Mouse (Mus musculus): ENCODE results near the gene Tgm6. TPM values are rescaled to one million over a fixed set of nuclear protein-coding genes. Genes with fewer than 3 reads are reported as not detected.
A peak's percentile ranks its signal among the peaks of the same experiment; 100 is the strongest.

The Tgm6 gene
- polyA plus RNA-seq, 1 experiment: 0.17 TPM

GRCm38 (mm10) chr2:130171674-130172073 is 59.5 kb downstream of the Tgm6 start:
- H3K27ac ChIP-seq (ENCODE audit: insufficient read depth, low read length): no peak overlapping the region
- peaks cover 1% of the 10 kb centered on the region; the same call in 1 of the 2 replicates for H3K4me1 ChIP-seq (ENCODE audit: control insufficient read depth, insufficient read depth, low read length)
- no peak overlapping the region for H3K4me3 ChIP-seq (ENCODE audit: insufficient read depth, low read length)
- TF ChIP-seq POLR2A (IDR thresholded peaks at IDR 0.05; ENCODE audit: extremely low read depth, insufficient read depth, low read length): no peak
- no peak for TF ChIP-seq CTCF (IDR thresholded peaks at IDR 0.05; ENCODE audit: extremely low read depth, insufficient read depth, low read length)

GRCm38 (mm10) chr2:130176820-130177219 is 64.6 kb downstream of the Tgm6 start:
- TF ChIP-seq CTCF (IDR thresholded peaks at IDR 0.05; ENCODE audit: extremely low read depth, insufficient read depth, low read length): no peak
- no peak for TF ChIP-seq POLR2A (IDR thresholded peaks at IDR 0.05; ENCODE audit: extremely low read depth, insufficient read depth, low read length)
- peak overlapping the region; percentile 5; the same call in 1 of the 2 replicates for H3K4me3 ChIP-seq (ENCODE audit: insufficient read depth, low read length)
- H3K4me1 ChIP-seq (ENCODE audit: control insufficient read depth, insufficient read depth, low read length): peaks cover 5% of the 10 kb centered on the region
- no peak overlapping the region for H3K27ac ChIP-seq (ENCODE audit: insufficient read depth, low read length)

GRCm38 (mm10) chr2:130178381-130178705 is 66.1 kb downstream of the Tgm6 start:
- H3K4me1 ChIP-seq (ENCODE audit: control insufficient read depth, insufficient read depth, low read length): peaks cover 5% of the 10 kb centered on the region
- TF ChIP-seq CTCF (IDR thresholded peaks at IDR 0.05; ENCODE audit: extremely low read depth, insufficient read depth, low read length) (no peak), POLR2A (IDR thresholded peaks at IDR 0.05; ENCODE audit: extremely low read depth, insufficient read depth, low read length) (no peak)
- peak overlapping the region; percentile 59 for H3K4me3 ChIP-seq (ENCODE audit: insufficient read depth, low read length)
- 0 out of 2 replicates have a peak overlapping the region, but pooled peaks have one; percentile 58 for H3K27ac ChIP-seq (ENCODE audit: insufficient read depth, low read length)

- Histone ChIP-seq H3K27ac (ENCODE audit: insufficient read depth, low read length) (peak within 1 kb of the TSS; percentile 58), H3K4me1 (ENCODE audit: control insufficient read depth, insufficient read depth, low read length) (peaks cover 5% of the 10 kb centered on the region), H3K4me3 (ENCODE audit: insufficient read depth, low read length) (peak within 1 kb of the TSS; percentile 59)
- peak; percentile 64; the same call in 1 of the 2 replicates for TF ChIP-seq POLR2A (IDR thresholded peaks at IDR 0.05; ENCODE audit: extremely low read depth, insufficient read depth, low read length)
- no peak for TF ChIP-seq CTCF (IDR thresholded peaks at IDR 0.05; ENCODE audit: extremely low read depth, insufficient read depth, low read length)
Observed at GRCm38 (mm10) chr2:130178706-130179506, 66.7 kb downstream of the Tgm6 start, which contains the start of gene Snrpb. Snrpb (minus strand) TSS chr2:130179403.

GRCm38 (mm10) chr2:130179507-130180019 is 67.3 kb downstream of the Tgm6 start:
- Histone ChIP-seq H3K4me3 (ENCODE audit: insufficient read depth, low read length) (peak overlapping the region; percentile 59), H3K27ac (ENCODE audit: insufficient read depth, low read length) (peak overlapping the region; percentile 11; the same call in 1 of the 2 replicates), H3K4me1 (ENCODE audit: control insufficient read depth, insufficient read depth, low read length) (peaks cover 5% of the 10 kb centered on the region)
- no peak for TF ChIP-seq CTCF (IDR thresholded peaks at IDR 0.05; ENCODE audit: extremely low read depth, insufficient read depth, low read length)
- no peak for TF ChIP-seq POLR2A (IDR thresholded peaks at IDR 0.05; ENCODE audit: extremely low read depth, insufficient read depth, low read length)

GRCm38 (mm10) chr2:130188391-130188790 is 76.2 kb downstream of the Tgm6 start:
- H3K4me3 ChIP-seq (ENCODE audit: insufficient read depth, low read length): no peak overlapping the region
- H3K27ac ChIP-seq (ENCODE audit: insufficient read depth, low read length): no peak overlapping the region
- H3K4me1 ChIP-seq (ENCODE audit: control insufficient read depth, insufficient read depth, low read length): 0 out of 2 replicates have a peak, but pooled peaks cover 2% of the 10 kb centered on the region
- no peak for TF ChIP-seq CTCF (IDR thresholded peaks at IDR 0.05; ENCODE audit: extremely low read depth, insufficient read depth, low read length)
- no peak for TF ChIP-seq POLR2A (IDR thresholded peaks at IDR 0.05; ENCODE audit: extremely low read depth, insufficient read depth, low read length)

- Histone ChIP-seq H3K4me3 (ENCODE audit: insufficient read depth, low read length) (no peak within 1 kb of the TSS), H3K27ac (ENCODE audit: insufficient read depth, low read length) (no peak within 1 kb of the TSS)
- TF ChIP-seq CTCF (IDR thresholded peaks at IDR 0.05; ENCODE audit: extremely low read depth, insufficient read depth, low read length) (no peak), POLR2A (IDR thresholded peaks at IDR 0.05; ENCODE audit: extremely low read depth, insufficient read depth, low read length) (no peak)
Observed at GRCm38 (mm10) chr2:130194894-130195293, 82.7 kb downstream of the Tgm6 start, which contains the start of gene Tmc2. Tmc2 (plus strand) TSS chr2:130195194.

GRCm38 (mm10) chr2:130200961-130201360 is 88.7 kb downstream of the Tgm6 start:
- no peaks in the 10 kb centered on the region for H3K4me1 ChIP-seq (ENCODE audit: control insufficient read depth, insufficient read depth, low read length)
- H3K4me3 ChIP-seq (ENCODE audit: insufficient read depth, low read length): no peak overlapping the region
- TF ChIP-seq CTCF (IDR thresholded peaks at IDR 0.05; ENCODE audit: extremely low read depth, insufficient read depth, low read length) (no peak), POLR2A (IDR thresholded peaks at IDR 0.05; ENCODE audit: extremely low read depth, insufficient read depth, low read length) (no peak)
- H3K27ac ChIP-seq (ENCODE audit: insufficient read depth, low read length): no peak overlapping the region

More at GRCm38 (mm10) chr2:130194894-130195293, 82.7 kb downstream of the Tgm6 start, which contains the start of gene Tmc2:
- 0 out of 2 replicates have a peak, but pooled peaks cover 2% of the 10 kb centered on the region for H3K4me1 ChIP-seq (ENCODE audit: control insufficient read depth, insufficient read depth, low read length)

Other genes with a start within 250 kb of the Tgm6 start
- gene Tgm3, start 100.1 kb upstream of the Tgm6 start, polyA plus RNA-seq (2012; rRNA removed): 3.1 and 3.3 TPM in 2 replicates
- gene Snrpb, start 67.0 kb downstream of the Tgm6 start, polyA plus RNA-seq (2012; rRNA removed): 131 and 133 TPM in 2 replicates
- gene Tmc2, start 82.8 kb downstream of the Tgm6 start, polyA plus RNA-seq (2012; rRNA removed): not detected in 2 replicates
- gene Nop56, start 162.0 kb downstream of the Tgm6 start, polyA plus RNA-seq (2012; rRNA removed): 144 and 146 TPM in 2 replicates
- 353 and 375 TPM in 2 replicates for gene Idh3b, start 172.1 kb downstream of the Tgm6 start, polyA plus RNA-seq (2012; rRNA removed)
- 13.0 and 16.1 TPM in 2 replicates for gene Ebf4, start 182.8 kb downstream of the Tgm6 start, polyA plus RNA-seq (2012; rRNA removed)